Mouse (Mus musculus): ENCODE measurements at regions not wholly inside any gene's neighbourhood (a gene's known extent, or its start where the extent isn't known, plus 50 kb on each side); places are given as distances from the start of the nearest gene placed in this dataset.

DNA sequence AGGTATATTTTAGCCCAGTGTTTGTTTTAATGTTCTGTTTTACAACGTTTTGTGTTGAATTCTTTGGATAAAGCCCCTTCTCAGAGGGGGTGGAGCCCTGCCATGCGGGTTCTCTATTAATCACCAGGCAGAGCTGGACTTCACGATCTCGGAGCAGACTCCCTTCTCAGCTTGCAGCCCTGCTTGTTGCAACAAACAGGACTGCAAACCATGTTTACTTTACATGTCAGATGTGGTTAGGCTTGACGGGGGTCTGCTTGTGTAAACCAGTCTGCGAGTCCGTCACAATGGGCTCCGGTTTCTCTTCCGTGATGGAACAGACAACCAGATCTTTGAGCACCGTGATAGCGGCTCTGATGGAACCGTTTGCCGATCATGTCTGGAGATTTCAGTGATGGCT lies 517.6 kb downstream of the Kcnj2 start:
- Histone ChIP-seq H3K9ac (ENCODE audit: low read depth, low read length) (no peak overlapping the region), H3K4me3 (ENCODE audit: insufficient read depth, low read depth, low read length) (no peak overlapping the region), H3K79me2 (ENCODE audit: control insufficient read depth, insufficient read depth, low read length) (no peaks in the 10 kb centered on the region), H3K4me1 (ENCODE audit: control insufficient read depth, insufficient read depth, low read length) (no peaks in the 10 kb centered on the region), H3K27ac (replicated peaks; ENCODE audit: insufficient read depth, low read depth, low read length) (no peak overlapping the region), H3K36me3 (ENCODE audit: control insufficient read depth, insufficient read depth, low read length) (no peaks in the 10 kb centered on the region), H3K27me3 (ENCODE audit: control insufficient read depth, insufficient read depth, low read length) (no peaks in the 10 kb centered on the region)
- DNase-seq (ENCODE audit: extremely low read depth, low read depth, low spot score): no peak
- no peak for TF ChIP-seq POLR2A (IDR thresholded peaks at IDR 0.05; ENCODE audit: extremely low read depth, insufficient read depth, low read length)
- 30% methylated on average over 13 of the region's 13 CpGs for WGBS

DNA sequence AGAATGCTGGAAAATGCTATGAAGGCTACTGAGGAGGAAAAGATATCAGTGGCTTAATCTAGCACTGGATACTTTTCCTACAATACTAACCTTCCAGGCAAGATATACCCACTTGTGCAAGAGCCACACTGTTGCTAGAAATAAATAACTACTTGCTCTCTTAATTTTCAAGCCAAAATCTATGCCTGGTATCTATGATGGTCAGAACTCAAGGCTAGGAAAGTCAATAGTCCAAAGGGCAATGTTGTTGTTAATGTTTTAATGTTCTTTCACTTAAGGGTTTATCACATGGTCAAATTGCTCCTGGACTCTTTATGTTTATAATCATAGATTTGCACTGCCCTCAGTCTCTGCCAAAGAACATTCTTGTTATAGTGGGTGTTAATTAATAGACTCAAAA lies 533.5 kb downstream of the Kcnj2 start:
- H3K27me3 ChIP-seq (ENCODE audit: control insufficient read depth, insufficient read depth, low read length): no peaks in the 10 kb centered on the region
- H3K36me3 ChIP-seq (ENCODE audit: control insufficient read depth, insufficient read depth, low read length): no peaks in the 10 kb centered on the region
- TF ChIP-seq CTCF (IDR thresholded peaks at IDR 0.05; ENCODE audit: low read depth, low read length) (no peak), POLR2A (IDR thresholded peaks at IDR 0.05; ENCODE audit: extremely low read depth, insufficient read depth, low read length) (no peak)
- H3K9ac ChIP-seq (ENCODE audit: low read depth, low read length): no peak overlapping the region
- no peaks in the 10 kb centered on the region for H3K79me2 ChIP-seq (ENCODE audit: control insufficient read depth, insufficient read depth, low read length)
- H3K27ac ChIP-seq (replicated peaks; ENCODE audit: insufficient read depth, low read depth, low read length): peak overlapping the region; percentile 58
- H3K4me3 ChIP-seq (ENCODE audit: insufficient read depth, low read depth, low read length): no peak overlapping the region
- peaks cover 11% of the 10 kb centered on the region; the same call in 1 of the 2 replicates for H3K4me1 ChIP-seq (ENCODE audit: control insufficient read depth, insufficient read depth, low read length)
- DNase-seq (ENCODE audit: extremely low read depth, low read depth, low spot score): peak; percentile 98

DNA sequence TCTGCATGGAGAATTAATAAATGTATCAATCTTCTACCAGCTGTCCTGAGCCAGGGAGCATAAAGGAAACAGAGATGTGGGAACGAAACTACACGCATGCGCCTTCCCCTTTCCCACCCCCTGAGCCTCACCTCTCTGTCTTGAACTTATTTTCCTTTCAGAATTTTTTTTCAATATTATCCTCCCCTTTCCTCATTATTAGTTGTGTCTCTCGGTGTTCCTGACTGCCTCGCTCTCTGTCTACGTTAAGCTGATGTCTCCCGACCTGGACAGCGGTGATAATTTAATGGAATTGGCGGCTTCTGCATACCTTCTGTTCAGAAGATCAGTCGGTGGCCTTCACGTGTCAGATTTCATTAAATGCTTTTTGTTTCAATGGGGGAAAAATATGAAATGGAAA lies 539.2 kb downstream of the Kcnj2 start:
- H3K27ac ChIP-seq (replicated peaks; ENCODE audit: insufficient read depth, low read depth, low read length): no peak overlapping the region
- no peak for TF ChIP-seq POLR2A (IDR thresholded peaks at IDR 0.05; ENCODE audit: extremely low read depth, insufficient read depth, low read length)
- no peak for TF ChIP-seq CTCF (IDR thresholded peaks at IDR 0.05; ENCODE audit: low read depth, low read length)
- no peak overlapping the region for H3K9ac ChIP-seq (ENCODE audit: low read depth, low read length)
- H3K4me1 ChIP-seq (ENCODE audit: control insufficient read depth, insufficient read depth, low read length): peaks cover under 1% of the 10 kb centered on the region; the same call in 1 of the 2 replicates
- H3K4me3 ChIP-seq (ENCODE audit: insufficient read depth, low read depth, low read length): no peak overlapping the region
- WGBS: 84% methylated on average over 11 of the region's 11 CpGs
- H3K36me3 ChIP-seq (ENCODE audit: control insufficient read depth, insufficient read depth, low read length): no peaks in the 10 kb centered on the region
- no peaks in the 10 kb centered on the region for H3K27me3 ChIP-seq (ENCODE audit: control insufficient read depth, insufficient read depth, low read length)
- H3K79me2 ChIP-seq (ENCODE audit: control insufficient read depth, insufficient read depth, low read length): no peaks in the 10 kb centered on the region
- peak; percentile 64 for DNase-seq (ENCODE audit: extremely low read depth, low read depth, low spot score)

DNA sequence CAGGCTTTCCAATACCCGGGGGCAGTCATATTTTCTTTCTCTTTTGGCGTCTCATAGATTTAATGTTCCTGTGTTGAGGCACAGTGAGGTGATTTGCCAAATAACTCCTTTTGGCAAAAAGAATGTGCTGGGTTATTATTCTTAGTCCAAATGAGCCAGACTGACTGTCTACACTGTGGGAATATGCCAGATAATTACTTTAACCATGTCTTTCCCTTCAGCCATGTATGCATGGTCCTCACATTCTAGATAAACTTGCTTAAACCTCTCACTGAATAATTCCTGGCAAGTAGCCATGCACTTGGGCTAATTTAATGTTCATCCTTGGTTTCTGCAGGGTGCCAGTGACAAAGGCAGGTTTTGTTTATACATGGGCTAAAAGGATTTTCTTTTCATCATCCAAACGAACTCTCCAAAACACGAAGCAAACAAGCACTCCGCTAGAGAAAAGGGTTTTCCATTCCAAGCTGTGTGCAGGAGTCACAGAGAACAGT lies 544.6 kb downstream of the Kcnj2 start:
- no peaks in the 10 kb centered on the region for H3K4me1 ChIP-seq (ENCODE audit: control insufficient read depth, insufficient read depth, low read length)
- no peak overlapping the region for H3K9ac ChIP-seq (ENCODE audit: low read depth, low read length)
- TF ChIP-seq CTCF (IDR thresholded peaks at IDR 0.05; ENCODE audit: low read depth, low read length) (no peak), POLR2A (IDR thresholded peaks at IDR 0.05; ENCODE audit: extremely low read depth, insufficient read depth, low read length) (no peak)
- H3K36me3 ChIP-seq (ENCODE audit: control insufficient read depth, insufficient read depth, low read length): no peaks in the 10 kb centered on the region
- H3K79me2 ChIP-seq (ENCODE audit: control insufficient read depth, insufficient read depth, low read length): no peaks in the 10 kb centered on the region
- WGBS: 75% methylated on average over 5 of the region's 5 CpGs
- H3K27me3 ChIP-seq (ENCODE audit: control insufficient read depth, insufficient read depth, low read length): no peaks in the 10 kb centered on the region
- H3K4me3 ChIP-seq (ENCODE audit: insufficient read depth, low read depth, low read length): no peak overlapping the region
- no peak for DNase-seq (ENCODE audit: extremely low read depth, low read depth, low spot score)
- H3K27ac ChIP-seq (replicated peaks; ENCODE audit: insufficient read depth, low read depth, low read length): no peak overlapping the region

DNA sequence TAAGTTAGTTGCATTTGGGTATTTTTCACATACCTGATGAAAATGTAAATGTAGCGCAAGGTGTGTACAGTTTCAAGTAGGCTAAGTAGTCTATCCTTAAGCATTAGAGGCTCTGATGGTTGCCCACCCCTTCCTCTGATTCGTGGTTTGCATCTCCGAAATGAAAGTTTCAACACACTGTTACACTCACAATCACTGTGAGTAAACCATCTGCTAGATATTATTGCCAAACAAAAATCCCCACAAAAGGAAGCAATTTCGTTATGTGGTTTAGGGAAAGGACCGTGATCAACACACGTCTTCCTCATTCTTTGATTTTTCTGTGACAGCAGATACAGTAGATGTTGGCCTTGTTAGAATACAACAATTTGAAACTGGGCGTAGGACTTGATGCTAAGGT lies 577.6 kb downstream of the Kcnj2 start:
- WGBS: 83% methylated on average over 7 of the region's 7 CpGs
- no peak overlapping the region for H3K9ac ChIP-seq (ENCODE audit: low read depth, low read length)
- H3K27ac ChIP-seq (replicated peaks; ENCODE audit: insufficient read depth, low read depth, low read length): no peak overlapping the region
- no peak overlapping the region for H3K4me3 ChIP-seq (ENCODE audit: insufficient read depth, low read depth, low read length)
- TF ChIP-seq POLR2A (IDR thresholded peaks at IDR 0.05; ENCODE audit: extremely low read depth, insufficient read depth, low read length): no peak
- TF ChIP-seq CTCF (IDR thresholded peaks at IDR 0.05; ENCODE audit: low read depth, low read length): no peak
- H3K36me3 ChIP-seq (ENCODE audit: control insufficient read depth, insufficient read depth, low read length): no peaks in the 10 kb centered on the region
- no peaks in the 10 kb centered on the region for H3K79me2 ChIP-seq (ENCODE audit: control insufficient read depth, insufficient read depth, low read length)
- no peaks in the 10 kb centered on the region for H3K4me1 ChIP-seq (ENCODE audit: control insufficient read depth, insufficient read depth, low read length)
- no peaks in the 10 kb centered on the region for H3K27me3 ChIP-seq (ENCODE audit: control insufficient read depth, insufficient read depth, low read length)
- DNase-seq (ENCODE audit: extremely low read depth, low read depth, low spot score): no peak

DNA sequence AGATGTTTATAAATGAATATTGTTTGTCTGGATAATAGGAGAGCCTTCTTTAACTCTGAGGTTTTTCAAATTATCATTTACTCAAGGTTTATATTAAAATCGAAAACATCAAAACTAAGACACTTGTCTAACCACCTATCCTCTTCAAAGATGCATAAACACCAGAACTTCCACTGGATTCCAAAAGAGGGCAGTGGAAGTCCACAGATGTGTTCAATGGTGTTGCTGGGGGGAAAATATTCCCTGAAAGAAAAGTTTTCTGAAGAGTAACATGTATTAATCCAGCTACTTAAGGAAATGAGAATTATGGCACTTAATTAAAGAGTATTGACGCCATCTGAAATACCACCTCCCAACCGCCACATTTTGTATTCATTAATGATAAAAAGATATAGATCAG lies 586.9 kb downstream of the Kcnj2 start:
- no peak for DNase-seq (ENCODE audit: extremely low read depth, low read depth, low spot score)
- H3K27me3 ChIP-seq (ENCODE audit: control insufficient read depth, insufficient read depth, low read length): no peaks in the 10 kb centered on the region
- no peak overlapping the region for H3K9ac ChIP-seq (ENCODE audit: low read depth, low read length)
- no peak overlapping the region for H3K4me3 ChIP-seq (ENCODE audit: insufficient read depth, low read depth, low read length)
- no peaks in the 10 kb centered on the region for H3K4me1 ChIP-seq (ENCODE audit: control insufficient read depth, insufficient read depth, low read length)
- no peak for TF ChIP-seq CTCF (IDR thresholded peaks at IDR 0.05; ENCODE audit: low read depth, low read length)
- TF ChIP-seq POLR2A (IDR thresholded peaks at IDR 0.05; ENCODE audit: extremely low read depth, insufficient read depth, low read length): no peak
- no peak overlapping the region for H3K27ac ChIP-seq (replicated peaks; ENCODE audit: insufficient read depth, low read depth, low read length)
- 46% methylated on average over 3 of the region's 3 CpGs for WGBS
- no peaks in the 10 kb centered on the region for H3K36me3 ChIP-seq (ENCODE audit: control insufficient read depth, insufficient read depth, low read length)
- H3K79me2 ChIP-seq (ENCODE audit: control insufficient read depth, insufficient read depth, low read length): no peaks in the 10 kb centered on the region
